Mouse (Mus musculus): ENCODE results near the gene Camkk2. TPM values are rescaled to one million over a fixed set of nuclear protein-coding genes. Genes with fewer than 3 reads are reported as not detected.

The Camkk2 gene
- polyA plus RNA-seq, 1 experiment, result 212 TPM

GRCm38 (mm10) chr5:122747950-122748349, 31.3 kb downstream of the Camkk2 start:
- TF ChIP-seq CTCF (IDR thresholded peaks at IDR 0.05; ENCODE audit: borderline replicate concordance, insufficient read depth, low read depth, low read length) (no peak), POLR2A (IDR thresholded peaks at IDR 0.05; ENCODE audit: borderline replicate concordance, insufficient read depth, low read length) (no peak)
- DNase-seq, result no peak
- Histone ChIP-seq H3K27ac (ENCODE audit: insufficient read depth, low read length) (no peak overlapping the region), H3K4me3 (replicated peaks; ENCODE audit: insufficient read depth, low read depth, low read length) (no peak overlapping the region), H3K4me1 (ENCODE audit: control insufficient read depth, insufficient read depth, low read length) (no peaks in the 10 kb centered on the region), H3K27me3 (ENCODE audit: control insufficient read depth, insufficient read depth, low read length) (no peaks in the 10 kb centered on the region)
- 80% methylated on average over 7 of the region's 7 CpGs for WGBS

DNA sequence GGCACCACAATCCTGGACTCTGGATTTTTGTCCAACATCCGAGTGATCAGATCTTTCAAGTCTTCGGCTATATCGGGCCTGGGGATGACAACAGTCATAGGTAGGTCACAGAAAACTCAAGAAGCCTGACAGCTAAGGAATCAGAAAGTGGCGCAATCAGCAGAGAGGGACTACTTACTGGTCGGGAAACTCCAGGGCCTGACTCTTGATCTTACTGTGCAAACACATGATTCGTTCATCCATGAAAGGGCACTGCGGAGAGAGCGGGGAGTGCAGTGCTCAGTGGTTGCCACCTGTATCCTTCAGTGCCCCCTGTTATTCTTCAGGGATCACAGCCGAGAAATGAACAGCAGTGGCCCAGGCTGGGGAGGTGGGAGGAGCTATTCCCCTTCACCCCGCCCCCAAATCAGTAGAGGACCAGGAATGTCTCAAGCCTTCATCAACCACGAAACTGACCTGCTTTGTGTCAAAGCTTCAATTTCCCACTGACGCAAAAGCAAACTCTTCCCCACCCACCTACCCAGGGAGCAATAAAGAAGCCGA, 35.3 kb downstream of the Camkk2 start:
- no peak for DNase-seq
- no peaks in the 10 kb centered on the region for H3K27me3 ChIP-seq (ENCODE audit: control insufficient read depth, insufficient read depth, low read length)
- 77% methylated on average over 13 of the region's 13 CpGs for WGBS
- TF ChIP-seq CTCF (IDR thresholded peaks at IDR 0.05; ENCODE audit: borderline replicate concordance, insufficient read depth, low read depth, low read length) (no peak), POLR2A (IDR thresholded peaks at IDR 0.05; ENCODE audit: borderline replicate concordance, insufficient read depth, low read length) (no peak)
- H3K4me1 ChIP-seq (ENCODE audit: control insufficient read depth, insufficient read depth, low read length), result no peaks in the 10 kb centered on the region
- H3K27ac ChIP-seq (ENCODE audit: insufficient read depth, low read length), result no peak overlapping the region
- H3K4me3 ChIP-seq (replicated peaks; ENCODE audit: insufficient read depth, low read depth, low read length), result no peak overlapping the region

GRCm38 (mm10) chr5:122736761-122737160, 42.4 kb downstream of the Camkk2 start:
- DNase-seq, result no peak
- no peak for TF ChIP-seq POLR2A (IDR thresholded peaks at IDR 0.05; ENCODE audit: borderline replicate concordance, insufficient read depth, low read length)
- TF ChIP-seq CTCF (IDR thresholded peaks at IDR 0.05; ENCODE audit: borderline replicate concordance, insufficient read depth, low read depth, low read length), result no peak
- H3K27me3 ChIP-seq (ENCODE audit: control insufficient read depth, insufficient read depth, low read length), result no peaks in the 10 kb centered on the region
- no peaks in the 10 kb centered on the region; the same call in 1 of the 2 replicates for H3K4me1 ChIP-seq (ENCODE audit: control insufficient read depth, insufficient read depth, low read length)
- H3K27ac ChIP-seq (ENCODE audit: insufficient read depth, low read length), result no peak overlapping the region
- WGBS, result 88% methylated on average over 15 of the region's 15 CpGs
- H3K4me3 ChIP-seq (replicated peaks; ENCODE audit: insufficient read depth, low read depth, low read length), result no peak overlapping the region

DNA sequence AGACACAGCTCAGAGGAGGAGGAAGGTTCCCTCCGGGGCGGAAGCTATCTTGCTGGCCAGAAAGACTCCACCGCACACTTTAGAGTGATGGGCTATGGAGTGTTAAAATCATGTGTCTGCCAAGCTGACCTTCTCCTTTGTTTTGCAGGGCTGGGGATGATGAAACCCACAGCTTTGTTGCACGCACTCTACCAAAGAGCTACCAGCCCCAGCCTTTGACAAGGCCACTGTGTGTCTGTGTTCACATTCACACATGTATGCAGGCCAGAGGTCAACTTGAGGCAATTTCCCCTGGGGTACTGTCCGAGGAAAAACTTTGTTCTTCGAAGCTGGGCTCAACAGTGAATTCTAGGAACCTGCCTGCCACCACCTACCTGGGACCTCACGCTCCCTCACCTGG, 43.4 kb downstream of the Camkk2 start:
- Histone ChIP-seq H3K27ac (ENCODE audit: insufficient read depth, low read length) (no peak overlapping the region), H3K4me3 (replicated peaks; ENCODE audit: insufficient read depth, low read depth, low read length) (no peak overlapping the region), H3K27me3 (ENCODE audit: control insufficient read depth, insufficient read depth, low read length) (no peaks in the 10 kb centered on the region), H3K4me1 (ENCODE audit: control insufficient read depth, insufficient read depth, low read length) (no peaks in the 10 kb centered on the region; the same call in 1 of the 2 replicates)
- TF ChIP-seq POLR2A (IDR thresholded peaks at IDR 0.05; ENCODE audit: borderline replicate concordance, insufficient read depth, low read length), result no peak
- no peak for TF ChIP-seq CTCF (IDR thresholded peaks at IDR 0.05; ENCODE audit: borderline replicate concordance, insufficient read depth, low read depth, low read length)
- WGBS, result 85% methylated on average over 7 of the region's 7 CpGs
- no peak for DNase-seq

DNA sequence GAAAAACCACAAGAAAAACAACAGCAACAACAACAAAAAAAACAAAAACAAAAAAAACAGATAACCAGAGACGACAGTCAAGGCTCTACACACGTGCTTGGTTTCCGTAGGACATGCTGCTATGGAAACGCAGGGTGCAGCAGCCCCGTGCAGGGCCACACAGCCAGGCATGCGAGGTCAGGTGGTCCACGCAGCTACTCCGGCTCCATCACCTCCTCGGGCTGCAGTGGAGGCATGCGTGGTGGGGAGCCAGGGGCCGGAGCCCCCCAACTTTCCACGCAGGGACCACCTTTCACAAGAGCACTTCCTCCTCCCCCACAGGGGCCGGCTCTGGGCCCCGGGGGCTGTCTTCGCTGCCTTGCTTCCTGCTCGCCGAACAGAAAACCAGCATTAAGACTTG, 45.3 kb downstream of the Camkk2 start:
- no peak overlapping the region for H3K27ac ChIP-seq (ENCODE audit: insufficient read depth, low read length)
- no peak for TF ChIP-seq POLR2A (IDR thresholded peaks at IDR 0.05; ENCODE audit: borderline replicate concordance, insufficient read depth, low read length)
- TF ChIP-seq CTCF (IDR thresholded peaks at IDR 0.05; ENCODE audit: borderline replicate concordance, insufficient read depth, low read depth, low read length), result no peak
- no peak overlapping the region for H3K4me3 ChIP-seq (replicated peaks; ENCODE audit: insufficient read depth, low read depth, low read length)
- WGBS, result 53% methylated on average over 17 of the region's 17 CpGs
- no peaks in the 10 kb centered on the region for H3K27me3 ChIP-seq (ENCODE audit: control insufficient read depth, insufficient read depth, low read length)
- H3K4me1 ChIP-seq (ENCODE audit: control insufficient read depth, insufficient read depth, low read length), result no peaks in the 10 kb centered on the region; the same call in 1 of the 2 replicates
- DNase-seq, result no peak

DNA sequence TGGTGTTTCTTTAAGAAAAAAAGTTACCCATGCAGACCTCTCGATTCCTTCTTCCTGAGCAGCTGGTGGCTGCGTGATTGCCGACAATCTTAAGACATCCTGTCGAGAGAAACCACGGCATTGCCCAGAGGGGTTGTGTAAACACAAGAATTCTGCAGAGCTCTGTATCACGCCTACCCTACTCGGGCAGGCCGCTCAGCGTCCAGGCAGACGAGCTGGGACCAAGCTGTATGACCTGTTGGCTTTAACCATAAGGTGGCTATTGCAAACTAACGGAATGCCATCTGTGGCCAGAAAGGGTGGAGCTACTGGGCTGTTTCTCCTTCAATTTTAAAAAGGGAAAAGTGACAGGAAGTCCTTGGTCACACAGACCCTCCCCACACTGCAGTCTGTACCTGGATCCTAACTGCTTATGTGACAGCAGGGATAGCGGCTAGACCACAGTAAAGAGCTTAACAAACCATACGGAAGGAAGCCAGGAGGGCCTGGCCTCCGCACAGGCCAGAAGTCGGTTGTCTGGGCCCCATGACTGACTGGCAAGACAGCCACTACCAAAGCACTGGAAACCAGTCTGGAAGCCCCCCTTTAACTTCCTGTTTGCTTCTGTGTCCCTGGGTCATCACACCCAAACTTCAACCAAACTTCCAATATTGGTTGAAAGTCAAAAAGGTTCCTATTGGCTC, 47.1 kb downstream of the Camkk2 start:
- H3K27ac ChIP-seq (ENCODE audit: insufficient read depth, low read length), result no peak overlapping the region
- 35% methylated on average over 15 of the region's 15 CpGs for WGBS
- DNase-seq, result no peak
- no peak overlapping the region for H3K4me3 ChIP-seq (replicated peaks; ENCODE audit: insufficient read depth, low read depth, low read length)
- no peaks in the 10 kb centered on the region for H3K27me3 ChIP-seq (ENCODE audit: control insufficient read depth, insufficient read depth, low read length)
- peaks cover 3% of the 10 kb centered on the region; the same call in 1 of the 2 replicates for H3K4me1 ChIP-seq (ENCODE audit: control insufficient read depth, insufficient read depth, low read length)
- TF ChIP-seq POLR2A (IDR thresholded peaks at IDR 0.05; ENCODE audit: borderline replicate concordance, insufficient read depth, low read length) (no peak), CTCF (IDR thresholded peaks at IDR 0.05; ENCODE audit: borderline replicate concordance, insufficient read depth, low read depth, low read length) (no peak)

GRCm38 (mm10) chr5:122731321-122731720, 47.9 kb downstream of the Camkk2 start:
- Histone ChIP-seq H3K4me3 (replicated peaks; ENCODE audit: insufficient read depth, low read depth, low read length) (no peak overlapping the region), H3K4me1 (ENCODE audit: control insufficient read depth, insufficient read depth, low read length) (peaks cover 11% of the 10 kb centered on the region), H3K27me3 (ENCODE audit: control insufficient read depth, insufficient read depth, low read length) (no peaks in the 10 kb centered on the region), H3K27ac (ENCODE audit: insufficient read depth, low read length) (no peak overlapping the region)
- WGBS, result 68% methylated on average over 8 of the region's 8 CpGs
- DNase-seq, result peak; percentile 34 to 60
- no peak for TF ChIP-seq POLR2A (IDR thresholded peaks at IDR 0.05; ENCODE audit: borderline replicate concordance, insufficient read depth, low read length)
- peak; percentile 73 for TF ChIP-seq CTCF (IDR thresholded peaks at IDR 0.05; ENCODE audit: borderline replicate concordance, insufficient read depth, low read depth, low read length)

GRCm38 (mm10) chr5:122730776-122731175, 48.4 kb downstream of the Camkk2 start:
- peaks cover 14% of the 10 kb centered on the region for H3K4me1 ChIP-seq (ENCODE audit: control insufficient read depth, insufficient read depth, low read length)
- TF ChIP-seq POLR2A (IDR thresholded peaks at IDR 0.05; ENCODE audit: borderline replicate concordance, insufficient read depth, low read length), result no peak
- no peak for TF ChIP-seq CTCF (IDR thresholded peaks at IDR 0.05; ENCODE audit: borderline replicate concordance, insufficient read depth, low read depth, low read length)
- WGBS, result 76% methylated on average over 10 of the region's 10 CpGs
- no peak overlapping the region for H3K27ac ChIP-seq (ENCODE audit: insufficient read depth, low read length)
- no peaks in the 10 kb centered on the region for H3K27me3 ChIP-seq (ENCODE audit: control insufficient read depth, insufficient read depth, low read length)
- H3K4me3 ChIP-seq (replicated peaks; ENCODE audit: insufficient read depth, low read depth, low read length), result no peak overlapping the region
- no peak for DNase-seq
